Mouse (Mus musculus): ENCODE results near the gene Serpinb9. TPM values are rescaled to one million over a fixed set of nuclear protein-coding genes. Genes with fewer than 3 reads are reported as not detected.
"Not testable (repeated sequence)": the region's sequence is repeated elsewhere in the genome, so short reads cannot be mapped to it uniquely, and the experiment has no call there.

The Serpinb9 gene
- total RNA-seq (2014; rRNA removed) (3.8 and 4.4 TPM in 2 replicates), polyA plus RNA-seq (2015; fragmentation: Nextera tagmentation; extraction: Ambion mirVana) (3.4 and 3.8 TPM in 2 replicates)

DNA sequence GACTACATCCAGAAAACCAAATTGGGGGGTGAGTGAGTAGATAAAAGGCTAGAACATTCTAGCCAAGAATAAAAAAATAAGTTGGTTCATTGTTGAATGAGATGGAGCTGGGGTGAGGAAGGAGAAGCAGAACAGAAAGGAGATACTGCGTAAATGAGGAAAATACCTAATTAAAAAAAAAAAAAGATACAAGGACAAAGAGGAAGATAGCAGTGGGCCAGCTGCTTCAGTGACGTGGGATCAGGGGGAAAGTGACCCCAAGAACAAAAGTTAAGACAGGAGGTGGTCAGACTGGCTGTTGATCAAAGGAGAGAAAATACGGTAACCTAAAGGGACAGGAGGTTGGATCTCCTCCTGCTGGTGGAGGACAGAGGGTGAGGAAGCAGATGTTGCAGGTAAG, at the start of gene Serpinb9:
TSS of gene Serpinb9 (plus strand) at position 301 of the 400 bp plus-strand sequence.
- ATAC-seq (no peak), DNase-seq (ENCODE audit: low spot score) (no peak)
- H3K27me3 ChIP-seq (ENCODE audit: insufficient read depth, low read length): no peaks in the 10 kb centered on the region
- H3K4me2 ChIP-seq (ENCODE audit: low read depth, low read length): peak within 1 kb of the TSS; percentile 54
- TF ChIP-seq CTCF (IDR thresholded peaks at IDR 0.05; ENCODE audit: low read depth): no peak
- H3K36me3 ChIP-seq (ENCODE audit: insufficient read depth, low read length): no peaks in the 10 kb centered on the region
- H3K9ac ChIP-seq (replicated peaks; ENCODE audit: low read length): no peak within 1 kb of the TSS
- no peaks in the 10 kb centered on the region for H3K9me3 ChIP-seq (ENCODE audit: low read length)
- H3K4me1 ChIP-seq (ENCODE audit: insufficient read depth, low read length): no peaks in the 10 kb centered on the region
- no peak within 1 kb of the TSS for H3K4me3 ChIP-seq (ENCODE audit: low read length)
- WGBS: 83% methylated on average over 3 of the region's 3 CpGs
- peak within 1 kb of the TSS; percentile 68 for H3K27ac ChIP-seq

DNA sequence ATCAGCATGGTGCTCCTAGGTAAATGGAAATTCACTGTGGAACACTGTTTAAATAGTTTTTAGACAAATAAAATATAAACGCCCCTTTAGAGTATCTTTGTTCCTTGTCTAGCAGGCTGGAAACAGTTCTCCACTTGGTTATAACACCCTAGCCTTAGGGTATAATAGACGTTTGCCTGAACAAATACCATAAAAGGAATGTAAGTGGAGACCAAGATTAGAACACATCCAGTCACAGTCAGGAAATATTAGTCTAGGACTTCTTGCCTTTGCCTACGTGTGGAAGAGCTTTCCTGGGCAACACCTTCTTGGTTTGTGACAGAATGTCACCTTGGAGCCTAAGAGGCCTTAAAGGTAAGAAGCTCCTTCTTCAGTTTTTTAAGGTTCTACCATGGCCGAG, 46.5 kb upstream of the Serpinb9 start:
- Histone ChIP-seq H3K27ac (no peak overlapping the region), H3K9ac (replicated peaks; ENCODE audit: low read length) (no peak overlapping the region), H3K27me3 (ENCODE audit: insufficient read depth, low read length) (no peaks in the 10 kb centered on the region), H3K36me3 (ENCODE audit: insufficient read depth, low read length) (no peaks in the 10 kb centered on the region), H3K4me3 (ENCODE audit: low read length) (no peak overlapping the region), H3K4me2 (ENCODE audit: low read depth, low read length) (no peak overlapping the region), H3K4me1 (ENCODE audit: insufficient read depth, low read length) (no peaks in the 10 kb centered on the region), H3K9me3 (ENCODE audit: low read length) (no peaks in the 10 kb centered on the region)
- no peak for TF ChIP-seq CTCF (IDR thresholded peaks at IDR 0.05; ENCODE audit: low read depth)
- no peak for ATAC-seq
- 72% methylated on average over 4 of the region's 4 CpGs for WGBS
- DNase-seq (ENCODE audit: low spot score): no peak

DNA sequence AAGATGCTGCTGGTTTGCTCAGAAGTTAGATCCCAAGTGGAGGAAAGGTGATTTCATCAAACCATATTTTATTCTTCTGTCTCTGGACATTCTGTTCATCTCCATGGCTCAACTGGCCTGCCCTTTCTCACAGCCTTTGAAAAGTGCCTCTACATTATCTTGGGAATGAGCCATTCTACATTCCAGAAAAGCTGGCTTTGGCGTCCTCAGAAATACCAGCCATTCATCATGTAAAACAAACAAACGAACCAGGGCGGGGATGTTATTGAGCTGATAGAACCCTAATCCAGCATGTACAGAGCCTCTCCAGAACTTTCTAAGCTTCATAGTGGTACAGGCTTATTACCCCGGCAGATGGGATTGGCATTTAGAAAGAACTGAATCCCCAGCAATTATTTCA, 45.1 kb upstream of the Serpinb9 start:
- H3K4me3 ChIP-seq (ENCODE audit: low read length): no peak overlapping the region
- ATAC-seq (no peak), DNase-seq (ENCODE audit: low spot score) (no peak)
- 69% methylated on average over 4 of the region's 4 CpGs for WGBS
- H3K9me3 ChIP-seq (ENCODE audit: low read length): no peaks in the 10 kb centered on the region
- no peak for TF ChIP-seq CTCF (IDR thresholded peaks at IDR 0.05; ENCODE audit: low read depth)
- no peaks in the 10 kb centered on the region for H3K36me3 ChIP-seq (ENCODE audit: insufficient read depth, low read length)
- H3K27me3 ChIP-seq (ENCODE audit: insufficient read depth, low read length): no peaks in the 10 kb centered on the region
- no peak overlapping the region for H3K27ac ChIP-seq
- no peak overlapping the region for H3K4me2 ChIP-seq (ENCODE audit: low read depth, low read length)
- no peaks in the 10 kb centered on the region for H3K4me1 ChIP-seq (ENCODE audit: insufficient read depth, low read length)
- no peak overlapping the region for H3K9ac ChIP-seq (replicated peaks; ENCODE audit: low read length)

DNA sequence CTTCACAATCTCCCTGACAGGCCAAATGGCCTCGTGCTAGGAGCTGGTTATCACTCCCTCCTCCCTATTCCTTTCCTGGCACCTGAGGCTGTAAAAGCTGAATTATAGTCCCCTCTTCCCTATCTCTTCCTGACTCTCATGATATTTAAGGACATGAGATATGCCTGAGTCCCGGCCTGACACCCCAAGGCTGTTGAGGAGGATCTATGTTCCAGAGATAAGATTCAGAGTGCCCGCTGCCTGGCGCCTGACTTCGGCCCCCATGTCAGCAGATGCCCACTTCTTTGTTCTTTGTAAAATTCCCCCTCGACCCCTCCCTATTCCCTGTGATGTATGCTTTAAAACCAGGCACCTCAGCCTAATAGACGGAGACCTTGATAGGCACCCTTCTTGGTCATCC, 44.5 kb upstream of the Serpinb9 start:
- not testable (repeated sequence) for ATAC-seq; H3K4me2 ChIP-seq (ENCODE audit: low read depth, low read length); H3K27ac ChIP-seq; H3K27me3 ChIP-seq (ENCODE audit: insufficient read depth, low read length); H3K36me3 ChIP-seq (ENCODE audit: insufficient read depth, low read length); H3K9ac ChIP-seq (replicated peaks; ENCODE audit: low read length); H3K4me1 ChIP-seq (ENCODE audit: insufficient read depth, low read length); H3K9me3 ChIP-seq (ENCODE audit: low read length); DNase-seq (ENCODE audit: low spot score); H3K4me3 ChIP-seq (ENCODE audit: low read length)
- 89% methylated on average over 7 of the region's 7 CpGs for WGBS

DNA sequence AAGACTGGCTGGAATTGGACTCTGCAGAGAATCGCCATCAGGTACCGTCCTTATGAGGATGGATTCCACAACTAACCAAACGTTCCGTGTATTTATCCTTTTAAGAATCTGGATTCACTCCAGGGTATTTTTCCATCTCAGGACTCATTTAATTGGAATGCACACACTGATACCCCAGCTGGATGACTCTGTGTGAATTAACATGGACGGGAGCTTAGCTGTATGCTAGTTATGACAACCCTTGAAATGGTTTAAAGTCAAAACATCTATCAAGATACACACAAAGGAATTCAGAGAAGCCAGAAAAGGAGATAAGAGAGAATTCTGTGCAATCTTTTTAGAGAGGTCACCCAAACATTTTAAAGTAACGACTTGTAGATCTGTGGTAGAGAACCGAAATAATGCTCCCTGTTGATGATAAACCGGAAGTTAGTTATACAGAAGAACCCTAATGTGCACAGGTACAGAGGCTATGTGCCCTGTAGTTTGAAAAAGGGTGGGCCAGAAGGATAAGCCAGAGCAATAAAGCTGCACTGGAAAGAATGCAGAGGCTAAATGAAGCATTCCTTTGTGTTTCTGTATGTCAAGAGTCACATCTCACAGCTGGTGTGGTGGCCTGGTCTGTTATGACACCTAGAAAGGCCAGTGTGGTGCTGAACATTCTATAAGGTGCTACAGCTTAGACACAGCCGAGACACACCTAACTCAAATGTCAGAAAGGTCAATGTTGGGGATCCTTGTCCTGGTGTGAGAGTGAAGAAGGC, 38.9 kb upstream of the Serpinb9 start:
- no peak for ATAC-seq
- H3K27ac ChIP-seq: no peak overlapping the region
- no peak overlapping the region for H3K4me3 ChIP-seq (ENCODE audit: low read length)
- no peak for TF ChIP-seq CTCF (IDR thresholded peaks at IDR 0.05; ENCODE audit: low read depth)
- no peak for DNase-seq (ENCODE audit: low spot score)
- no peaks in the 10 kb centered on the region for H3K27me3 ChIP-seq (ENCODE audit: insufficient read depth, low read length)
- H3K4me1 ChIP-seq (ENCODE audit: insufficient read depth, low read length): no peaks in the 10 kb centered on the region
- H3K36me3 ChIP-seq (ENCODE audit: insufficient read depth, low read length): no peaks in the 10 kb centered on the region
- no peak overlapping the region for H3K4me2 ChIP-seq (ENCODE audit: low read depth, low read length)
- WGBS: 81% methylated on average over 9 of the region's 9 CpGs
- H3K9me3 ChIP-seq (ENCODE audit: low read length): no peaks in the 10 kb centered on the region
- H3K9ac ChIP-seq (replicated peaks; ENCODE audit: low read length): no peak overlapping the region

DNA sequence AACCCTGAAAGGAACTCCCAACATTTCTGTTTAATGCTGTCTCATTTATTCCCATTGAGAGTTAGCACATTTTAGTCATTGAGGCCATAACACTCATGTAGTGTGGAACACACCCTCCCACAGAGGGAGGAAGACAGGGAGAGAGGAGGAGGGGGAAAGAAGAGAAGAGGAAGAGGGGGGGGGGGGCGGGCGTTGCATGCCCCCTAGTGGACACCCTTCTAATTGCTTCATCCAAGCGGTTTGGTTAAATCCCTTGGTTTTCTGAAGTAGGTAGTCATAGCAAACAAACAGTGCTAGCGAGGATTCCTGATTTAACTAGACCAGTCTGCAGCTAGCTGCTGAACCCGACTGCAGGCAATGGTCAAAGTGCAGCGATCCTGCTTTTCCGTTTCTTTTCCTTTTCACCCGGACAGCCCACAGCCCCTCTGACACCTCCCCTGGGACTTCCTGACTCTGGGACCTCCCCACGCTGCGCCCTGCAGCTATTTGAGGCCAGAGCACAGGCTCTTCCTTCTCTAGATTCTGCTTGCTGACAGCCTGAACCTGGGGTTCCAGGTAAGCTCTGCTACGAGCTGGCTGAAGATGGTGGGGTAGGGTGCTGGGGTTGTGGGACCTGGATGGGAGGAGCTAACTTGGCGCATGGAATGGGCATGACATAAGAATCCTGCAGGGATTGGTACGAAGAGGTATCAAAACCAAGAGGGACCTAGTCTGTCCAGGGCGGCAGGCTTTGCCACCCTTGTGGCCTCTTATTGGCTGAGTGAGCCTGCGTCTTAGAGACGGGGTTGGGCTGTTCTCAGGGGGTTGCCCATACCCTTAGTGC, 37.9 kb upstream of the Serpinb9 start, which contains the start of gene Serpinb6b:
TSS of gene Serpinb6b (plus strand) at position 221 of the 823 bp plus-strand sequence.
- Histone ChIP-seq H3K4me3 (ENCODE audit: low read length) (peak within 1 kb of the TSS; percentile 19), H3K36me3 (ENCODE audit: insufficient read depth, low read length) (no peaks in the 10 kb centered on the region), H3K4me2 (ENCODE audit: low read depth, low read length) (peak within 1 kb of the TSS; percentile 49), H3K27me3 (ENCODE audit: insufficient read depth, low read length) (no peaks in the 10 kb centered on the region), H3K9me3 (ENCODE audit: low read length) (no peaks in the 10 kb centered on the region), H3K4me1 (ENCODE audit: insufficient read depth, low read length) (no peaks in the 10 kb centered on the region), H3K27ac (no peak within 1 kb of the TSS; the same call in 1 of the 2 replicates), H3K9ac (replicated peaks; ENCODE audit: low read length) (no peak within 1 kb of the TSS)
- WGBS: 47% methylated on average over 16 of the region's 16 CpGs
- DNase-seq (ENCODE audit: low spot score) (peak; percentile 4), ATAC-seq (0 out of 2 replicates have a peak, but pooled peaks have one; percentile 15)
- TF ChIP-seq CTCF (IDR thresholded peaks at IDR 0.05; ENCODE audit: low read depth): peak; percentile 50

Data from hindbrain, postnatal 0 days (tissue).